Mouse (Mus musculus): ENCODE results near the gene Bloc1s6. TPM values are rescaled to one million over a fixed set of nuclear protein-coding genes. Genes with fewer than 3 reads are reported as not detected.

The Bloc1s6 gene
- polyA plus RNA-seq, 1 experiment from 2014 or later, result 93.9 TPM

- H3K27me3 ChIP-seq (ENCODE audit: control insufficient read depth, insufficient read depth, low read length), result no peaks in the 10 kb centered on the region
- H3K9me3 ChIP-seq (ENCODE audit: control insufficient read depth, low read length), result no peaks in the 10 kb centered on the region
- no peak overlapping the region for H3K9ac ChIP-seq (replicated peaks; ENCODE audit: low read length)
- no peak overlapping the region for H3K4me2 ChIP-seq (ENCODE audit: low read length)
- no peaks in the 10 kb centered on the region for H3K4me1 ChIP-seq (ENCODE audit: control insufficient read depth, insufficient read depth, low read length)
- 90% methylated on average over 7 of the region's 7 CpGs for WGBS
- H3K4me3 ChIP-seq (replicated peaks; ENCODE audit: low read depth, low read length), result no peak overlapping the region
- H3K27ac ChIP-seq (replicated peaks; ENCODE audit: low read depth, low read length), result no peak overlapping the region
- no peak for ATAC-seq (ENCODE audit: low FRiP score, low TSS enrichment)
- no peaks in the 10 kb centered on the region for H3K36me3 ChIP-seq (ENCODE audit: control insufficient read depth, insufficient read depth, low read length)
- no peak for DNase-seq
These were observed 51.0 kb downstream of the Bloc1s6 start for GRCm38 (mm10) chr2:122789311-122789710.

GRCm38 (mm10) chr2:122789730-122790129, 51.4 kb downstream of the Bloc1s6 start:
- no peaks in the 10 kb centered on the region for H3K36me3 ChIP-seq (ENCODE audit: control insufficient read depth, insufficient read depth, low read length)
- H3K9me3 ChIP-seq (ENCODE audit: control insufficient read depth, low read length), result no peaks in the 10 kb centered on the region
- H3K9ac ChIP-seq (replicated peaks; ENCODE audit: low read length), result no peak overlapping the region
- H3K27me3 ChIP-seq (ENCODE audit: control insufficient read depth, insufficient read depth, low read length), result no peaks in the 10 kb centered on the region
- no peak overlapping the region for H3K27ac ChIP-seq (replicated peaks; ENCODE audit: low read depth, low read length)
- H3K4me1 ChIP-seq (ENCODE audit: control insufficient read depth, insufficient read depth, low read length), result no peaks in the 10 kb centered on the region
- H3K4me3 ChIP-seq (replicated peaks; ENCODE audit: low read depth, low read length), result no peak overlapping the region
- no peak overlapping the region for H3K4me2 ChIP-seq (ENCODE audit: low read length)
- ATAC-seq (ENCODE audit: low FRiP score, low TSS enrichment) (no peak), DNase-seq (no peak)
- 73% methylated on average over 6 of the region's 6 CpGs for WGBS

Other genes starting within 250 kb of the Bloc1s6 start
- 27.8 and 39.6 TPM in 2 replicates for gene Gatm, start 127.2 kb upstream of the Bloc1s6 start, polyA plus RNA-seq (2014; fragmentation: Nextera tagmentation; extraction: Ambion mirVana)
- 0.32 and 0.76 TPM in 2 replicates for gene AA467197, start 101.5 kb upstream of the Bloc1s6 start, polyA plus RNA-seq (2014; fragmentation: Nextera tagmentation; extraction: Ambion mirVana)
- gene Slc30a4, start 35.8 kb upstream of the Bloc1s6 start, polyA plus RNA-seq (2014; fragmentation: Nextera tagmentation; extraction: Ambion mirVana), result 8.5 and 11.1 TPM in 2 replicates
- 1.1 and 2.1 TPM in 2 replicates for gene Sqor, start 26.7 kb downstream of the Bloc1s6 start, polyA plus RNA-seq (2014; fragmentation: Nextera tagmentation; extraction: Ambion mirVana)